11 mouse cellular contexts compared by ENCODE assay signal in genomic region chr4:155236737-155237385, GRCm38 (mm10). TPM values are rescaled to one million over a fixed set of nuclear protein-coding genes. Genes with fewer than 3 reads are reported as not detected.
A peak's percentile ranks its signal among the peaks of the same experiment; 100 is the strongest.
DNase-seq lines count a peak whose midpoint lies in the region; ATAC-seq and TF ChIP-seq lines count a peak whose summit lies in the region.
"Had no signal": no experiment of that assay in that cellular context is flagged by ENCODE, and none has a peak within 500 bp of the region (broad histone marks: within the 10 kb centered on the region; RNA-seq: fewer than 3 reads in every experiment).

No protein-coding gene starts in this region.

- H3K27me3 ChIP-seq in intestine, embryonic 16.5 days (replicated peaks; ENCODE audit: control insufficient read depth, insufficient read depth, low read length) = no peaks in the 10 kb centered on the region
- H3K27me3 ChIP-seq in midbrain, postnatal 0 days (ENCODE audit: insufficient read depth, low read length) = no peaks in the 10 kb centered on the region

- H3K9ac ChIP-seq in intestine, embryonic 16.5 days (ENCODE audit: low read depth, low read length) = peak overlapping the region; percentile 76
- no peak overlapping the region; the same call in 1 of the 2 replicates for H3K9ac ChIP-seq in midbrain, postnatal 0 days (replicated peaks; ENCODE audit: low read length, poor library complexity, severe bottlenecking)
- H3K9ac ChIP-seq: liver, embryonic 12.5 days had no signal

- no peak overlapping the region for H3K4me3 ChIP-seq in layer of hippocampus, adult 2 months
- H3K4me3 ChIP-seq in intestine, embryonic 16.5 days (ENCODE audit: low read length) = no peak overlapping the region
- no peak overlapping the region for H3K4me3 ChIP-seq in midbrain, postnatal 0 days (ENCODE audit: low read depth, low read length)
- H3K4me3 ChIP-seq: liver, embryonic 12.5 days had no signal

- H3K9me3 ChIP-seq in intestine, embryonic 16.5 days (ENCODE audit: control insufficient read depth, low read length) = no peaks in the 10 kb centered on the region
- no peaks in the 10 kb centered on the region for H3K9me3 ChIP-seq in midbrain, postnatal 0 days (ENCODE audit: low read length)
- H3K9me3 ChIP-seq: liver, embryonic 12.5 days had no signal

- peak; percentile 38 for DNase-seq in cerebellum, adult 11-12 months
- DNase-seq in cerebellum, postnatal 14 days = no peak
- DNase-seq in layer of hippocampus, adult 2 months (ENCODE audit: low spot score in 2 of 2) = no peak
- no peak for DNase-seq in layer of hippocampus, adult 18-20 months (ENCODE audit: low spot score in 2 of 2)
- DNase-seq in midbrain, postnatal 0 days (ENCODE audit: low spot score) = no peak
- no peak for DNase-seq in cerebellum, adult 11 months
- DNase-seq: cerebellum, adult 9-10 months; right cerebral cortex, adult 18-20 months had no signal

- H3K36me3 ChIP-seq in intestine, embryonic 16.5 days (ENCODE audit: control insufficient read depth, insufficient read depth, low read length) = no peaks in the 10 kb centered on the region
- H3K36me3 ChIP-seq in midbrain, postnatal 0 days (ENCODE audit: insufficient read depth, low read length) = no peaks in the 10 kb centered on the region
- H3K36me3 ChIP-seq: liver, embryonic 12.5 days had no signal

- peaks cover 53% of the 10 kb centered on the region for H3K4me1 ChIP-seq in intestine, embryonic 16.5 days (ENCODE audit: control insufficient read depth, insufficient read depth, low read length)
- H3K4me1 ChIP-seq in midbrain, postnatal 0 days (ENCODE audit: insufficient read depth, low read length) = peaks cover 26% of the 10 kb centered on the region

- no peak for ATAC-seq in intestine, embryonic 16.5 days
- ATAC-seq in midbrain, postnatal 0 days (ENCODE audit: low FRiP score) = no peak
- ATAC-seq in megakaryocyte-erythroid progenitor cell, adult 5-6 weeks (replicated peaks; ENCODE audit: low FRiP score, low TSS enrichment, poor library complexity, severe bottlenecking) = no peak
- ATAC-seq: liver, embryonic 12.5 days had no signal

- 83% methylated on average over 12 of the region's 12 CpGs for WGBS in intestine, embryonic 16.5 days
- WGBS in midbrain, postnatal 0 days = 77% methylated on average over 12 of the region's 12 CpGs

- no peak overlapping the region for H3K4me2 ChIP-seq in intestine, embryonic 16.5 days (ENCODE audit: low read depth, low read length)
- no peak overlapping the region for H3K4me2 ChIP-seq in midbrain, postnatal 0 days (ENCODE audit: low read depth, low read length, poor library complexity, severe bottlenecking)
- H3K4me2 ChIP-seq: liver, embryonic 12.5 days had no signal

- peak overlapping the region; percentile 99 for H3K27ac ChIP-seq in layer of hippocampus, adult 2 months
- peak overlapping the region; percentile 100 for H3K27ac ChIP-seq in intestine, embryonic 16.5 days (ENCODE audit: low read length)
- 0 out of 2 replicates have a peak overlapping the region, but pooled peaks have one; percentile 89 for H3K27ac ChIP-seq in midbrain, postnatal 0 days (ENCODE audit: low read depth, low read length)

- TF ChIP-seq CTCF in layer of hippocampus, adult 2 months (conservative IDR thresholded peaks at IDR 0.05) = no peak
- TF ChIP-seq CTCF in midbrain, postnatal 0 days (IDR thresholded peaks at IDR 0.05) = no peak

RNA-seq across cellular contexts. Expression of gene Faap20, which starts 12.7 kb away (rescaled TPM):
- 10 to 100 TPM; 29.2 to 34.3 TPM for total RNA-seq in layer of hippocampus, adult 2 months (2021)
- 10 to 100 TPM; 27.5 to 31.8 TPM for total RNA-seq in layer of hippocampus, adult 18-20 months (2021)
- polyA plus RNA-seq in intestine, embryonic 16.5 days (2015; fragmentation: Nextera tagmentation; extraction: Ambion mirVana) = 60.3 and 70.4 TPM in 2 replicates
- 39.5 and 48.7 TPM in 2 replicates for total RNA-seq in midbrain, postnatal 0 days (2014; rRNA removed)
- polyA plus RNA-seq in midbrain, postnatal 0 days (2015; fragmentation: Nextera tagmentation; extraction: Ambion mirVana) = 56.6 and 57.1 TPM in 2 replicates
- 25.6 and 41.4 TPM in 2 replicates for total RNA-seq in megakaryocyte-erythroid progenitor cell, adult 5-6 weeks (2014; fragmentation: Nextera tagmentation)
- 16.8 and 17.0 TPM in 2 replicates for total RNA-seq in megakaryocyte-erythroid progenitor cell, adult 5-6 weeks (2017)

RNA-seq across cellular contexts. Expression of gene Ski, which starts 14.5 kb away (rescaled TPM):
- total RNA-seq in layer of hippocampus, adult 2 months (2021) = 100 to 1,000 TPM; 128 to 136 TPM
- total RNA-seq in layer of hippocampus, adult 18-20 months (2021) = 100 to 1,000 TPM; 136 to 138 TPM
- polyA plus RNA-seq in intestine, embryonic 16.5 days (2015; fragmentation: Nextera tagmentation; extraction: Ambion mirVana) = 11.4 and 11.7 TPM in 2 replicates
- 59.8 and 63.1 TPM in 2 replicates for total RNA-seq in midbrain, postnatal 0 days (2014; rRNA removed)
- 7.1 and 8.4 TPM in 2 replicates for polyA plus RNA-seq in midbrain, postnatal 0 days (2015; fragmentation: Nextera tagmentation; extraction: Ambion mirVana)
- 16.3 and 16.4 TPM in 2 replicates for total RNA-seq in megakaryocyte-erythroid progenitor cell, adult 5-6 weeks (2014; fragmentation: Nextera tagmentation)
- total RNA-seq in megakaryocyte-erythroid progenitor cell, adult 5-6 weeks (2017) = 6.7 and 7.7 TPM in 2 replicates
